Mouse (Mus musculus) thymus, postnatal 10 days (tissue): ENCODE results near the gene Vangl1.

Experiments used
- DNase-seq, 2 experiments: peaks; one replicate each; pipeline ENCODE4 v3.0.0; 2021; ENCODE audit warnings: low spot score in 2 of 2

Gene Vangl1

GRCm38 (mm10) chr3:102142947-102143346 is 61.5 kb downstream of the Vangl1 start:
- no peak for DNase-seq

GRCm38 (mm10) chr3:102141893-102142292 is 62.6 kb downstream of the Vangl1 start:
- no peak for DNase-seq

DNA sequence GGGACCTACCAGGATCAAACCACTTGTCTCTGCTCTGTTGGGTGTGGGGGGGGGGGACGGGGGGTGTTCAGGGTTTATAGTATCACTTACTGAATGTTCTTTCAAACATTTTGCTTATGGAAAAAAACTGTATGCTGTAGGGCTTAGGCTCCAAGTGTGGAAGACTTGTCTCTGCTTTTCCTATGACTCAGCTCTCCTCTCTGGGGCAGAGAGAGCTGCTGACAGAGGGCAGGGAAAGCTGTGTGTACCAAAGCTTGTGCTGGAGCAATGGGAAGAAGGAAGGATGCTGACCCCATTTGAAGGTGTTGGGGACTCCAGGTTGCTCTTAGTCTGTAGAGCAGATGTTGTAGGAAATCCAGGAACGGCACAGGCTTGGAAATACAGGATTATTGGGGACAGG is 63.0 kb downstream of the Vangl1 start:
- DNase-seq: no peak

DNA sequence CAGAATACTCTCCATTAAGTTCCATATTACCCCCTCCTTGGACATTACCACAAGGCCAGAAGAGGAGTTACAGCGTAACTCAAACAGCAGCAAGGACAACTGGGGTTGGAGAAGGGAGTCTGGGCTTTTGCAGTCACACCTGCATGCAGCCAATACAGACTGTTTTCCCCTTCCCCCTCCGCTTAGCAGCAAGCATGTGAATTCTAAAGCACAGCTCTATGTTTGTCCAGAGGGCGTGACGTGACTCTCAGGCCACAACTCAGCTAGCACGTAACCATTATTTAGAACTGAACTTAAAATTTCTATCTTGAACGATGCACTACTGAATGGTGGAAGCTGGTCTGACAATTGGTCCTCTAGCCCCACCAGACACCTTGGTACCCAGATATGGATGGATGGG is 63.9 kb downstream of the Vangl1 start:
- no peak for DNase-seq

DNA sequence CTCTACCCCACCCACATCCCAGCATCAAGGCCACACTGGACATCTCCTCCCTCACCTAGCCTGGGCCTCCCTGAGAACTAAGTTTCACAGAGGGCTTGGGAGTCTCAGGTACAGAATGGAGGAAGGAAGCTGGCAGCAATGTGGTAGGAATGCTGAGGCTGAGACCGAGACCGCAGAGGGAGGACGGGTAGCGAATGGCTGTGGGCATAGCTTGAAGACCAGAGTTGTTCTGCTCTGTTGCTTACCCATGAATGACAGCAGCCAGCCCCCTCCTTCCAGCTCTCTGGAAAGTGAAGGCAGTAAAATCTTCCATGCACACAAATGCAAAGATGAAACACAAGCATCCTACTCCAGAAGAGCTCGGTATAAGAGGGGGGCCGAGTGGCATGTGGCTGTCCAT is 65.6 kb downstream of the Vangl1 start:
- no peak for DNase-seq

DNA sequence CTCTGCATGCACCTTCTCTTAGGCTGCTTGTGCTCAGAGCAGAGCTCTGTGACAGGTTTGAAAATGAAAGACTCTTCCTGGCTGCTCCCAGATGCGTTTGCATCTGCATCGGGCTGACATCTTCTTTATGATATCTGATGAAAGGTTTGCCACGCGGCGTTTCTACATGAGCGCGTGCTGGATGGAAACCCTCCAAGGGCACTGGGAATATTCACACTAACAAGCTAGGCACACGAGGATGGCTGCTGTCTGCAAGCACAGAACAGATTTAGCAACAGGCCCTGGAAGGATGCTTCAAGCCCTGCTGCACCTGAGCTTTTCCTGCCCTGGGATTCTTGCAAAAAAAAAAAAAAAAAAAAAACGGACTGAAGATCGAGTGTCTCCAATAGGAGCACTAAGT is 67.3 kb downstream of the Vangl1 start:
- no peak for DNase-seq

GRCm38 (mm10) chr3:102135389-102136113 is 68.9 kb downstream of the Vangl1 start:
- no peak for DNase-seq

DNA sequence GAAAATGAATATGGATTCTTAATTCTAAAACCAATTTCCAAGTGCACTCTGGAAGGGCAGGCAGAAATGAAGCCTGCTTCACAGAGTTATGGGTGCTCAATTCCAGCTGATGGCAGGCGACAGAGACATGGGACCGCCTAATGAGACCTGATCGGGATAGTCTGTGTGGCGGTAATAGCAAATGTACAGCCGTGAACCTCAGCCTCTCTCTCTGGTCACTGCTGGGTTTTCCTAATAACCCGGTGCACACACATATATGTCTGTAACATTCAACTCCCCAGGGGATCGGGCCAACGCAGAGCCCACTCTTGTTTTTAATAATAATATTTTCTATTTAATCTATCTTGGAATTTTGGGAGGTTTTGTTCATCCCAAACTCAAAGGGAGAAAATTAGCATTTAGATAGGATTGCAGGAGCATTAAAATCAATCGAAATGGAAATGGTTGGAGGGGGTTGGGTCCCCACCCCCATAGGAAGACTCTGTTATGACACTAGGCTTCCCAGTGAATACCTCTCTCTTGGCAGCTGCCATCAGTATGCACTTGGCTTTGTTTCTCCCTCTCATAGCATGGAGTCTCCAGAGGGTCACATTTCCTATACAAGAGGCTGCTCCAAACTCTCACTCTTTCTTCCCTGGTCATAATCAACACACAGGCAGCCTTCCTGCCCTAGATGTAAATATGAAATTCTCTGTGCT is 72.7 kb downstream of the Vangl1 start:
- DNase-seq: no peak

DNA sequence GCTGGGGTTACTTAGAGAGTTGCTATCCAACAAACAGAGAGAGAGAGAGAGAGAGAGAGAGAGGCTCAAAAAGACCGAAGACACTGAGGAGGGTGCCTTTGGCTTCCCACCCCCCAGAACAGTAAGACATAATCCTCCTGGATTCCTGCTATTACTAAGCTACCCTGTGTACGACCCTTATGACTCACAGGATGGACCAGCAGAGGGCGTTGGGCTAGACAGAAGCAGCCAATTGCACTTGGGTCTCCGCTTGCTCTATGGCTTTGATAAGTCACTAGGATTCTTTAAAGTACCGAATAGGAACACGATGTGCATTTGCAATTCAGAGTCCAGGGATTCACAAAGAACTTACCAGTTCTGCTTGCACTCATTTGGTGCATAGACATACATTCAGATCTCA is 74.0 kb downstream of the Vangl1 start:
- DNase-seq: no peak

- DNase-seq: no peak
Measured at GRCm38 (mm10) chr3:102128242-102128641, 76.3 kb downstream of the Vangl1 start.

DNA sequence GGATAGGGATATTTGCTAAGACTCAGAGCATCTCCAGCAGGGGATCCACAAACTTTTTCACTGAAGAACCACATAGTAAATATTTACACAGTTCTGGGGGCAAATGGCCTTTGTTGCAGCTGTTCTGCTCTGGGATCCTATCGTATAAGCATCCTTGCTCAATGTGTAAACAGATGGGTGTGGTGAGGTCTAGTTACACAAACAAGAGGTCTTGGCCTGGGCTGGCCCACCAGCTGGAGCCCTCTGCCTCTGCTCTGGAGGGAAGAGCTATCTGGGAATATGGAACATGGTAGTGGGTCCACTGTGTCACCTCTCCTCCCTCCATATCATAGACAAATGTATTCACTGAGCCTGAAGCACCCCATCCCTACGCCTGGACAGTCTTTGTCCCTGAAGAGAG is 77.4 kb downstream of the Vangl1 start:
- no peak for DNase-seq

DNA sequence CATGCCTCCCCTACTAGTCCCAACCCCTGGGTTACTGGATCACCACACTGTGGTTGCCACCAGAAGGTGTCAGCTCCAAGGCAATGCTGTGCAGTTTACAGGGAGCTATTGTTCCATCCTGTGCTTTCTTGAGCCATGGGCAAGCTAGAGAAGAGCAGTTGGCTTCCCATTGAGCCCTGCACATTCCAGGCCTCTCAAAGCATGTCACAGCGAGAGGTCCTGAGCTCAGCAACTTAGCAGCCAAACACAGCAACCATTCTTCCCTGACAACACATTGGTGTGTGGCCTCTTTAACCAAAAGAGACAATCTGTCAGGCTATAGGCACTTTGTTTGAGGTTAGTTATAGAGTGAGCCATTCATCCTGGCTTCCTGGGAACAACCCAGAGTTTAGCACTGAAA is 78.9 kb downstream of the Vangl1 start:
- DNase-seq: no peak

DNA sequence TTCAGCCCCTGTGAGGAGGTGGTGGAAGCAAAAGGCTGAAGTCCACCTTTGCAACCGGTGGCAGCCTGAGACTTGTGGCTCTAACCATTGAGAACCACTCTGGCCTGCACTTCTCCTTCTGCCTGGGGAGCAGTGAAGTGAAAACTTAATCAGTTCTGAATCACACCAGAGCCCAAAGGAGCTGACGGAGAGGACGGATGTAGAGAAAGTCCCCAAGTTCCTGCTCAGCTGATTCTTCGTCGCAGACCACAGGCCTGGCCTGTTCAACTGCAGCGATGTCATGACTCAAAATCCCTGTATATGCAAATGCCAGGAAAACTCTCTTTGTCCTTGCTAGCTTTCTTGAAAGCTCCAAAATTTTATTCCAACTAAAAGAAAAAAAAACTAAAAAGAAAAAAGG is 80.8 kb downstream of the Vangl1 start:
- DNase-seq: no peak

DNA sequence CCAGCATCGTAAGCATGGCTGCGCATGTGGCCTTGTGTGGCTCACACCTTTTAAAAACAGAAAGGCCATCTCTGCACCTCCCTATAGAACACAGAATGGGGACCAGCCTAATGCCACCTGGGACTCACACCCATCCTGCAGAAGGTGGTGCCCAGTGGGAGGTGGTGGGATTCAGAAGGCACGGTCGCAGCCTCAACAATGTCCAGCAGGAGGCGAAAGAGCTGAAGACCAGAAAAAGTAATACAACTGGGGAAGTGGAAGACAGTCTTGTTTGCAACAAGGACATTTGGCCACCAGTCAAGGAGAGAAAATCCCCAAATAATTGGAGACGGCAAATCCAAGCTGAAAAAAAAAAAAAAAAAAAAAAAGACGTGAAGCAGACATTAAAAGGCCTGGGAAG is 82.4 kb downstream of the Vangl1 start:
- no peak for DNase-seq

DNA sequence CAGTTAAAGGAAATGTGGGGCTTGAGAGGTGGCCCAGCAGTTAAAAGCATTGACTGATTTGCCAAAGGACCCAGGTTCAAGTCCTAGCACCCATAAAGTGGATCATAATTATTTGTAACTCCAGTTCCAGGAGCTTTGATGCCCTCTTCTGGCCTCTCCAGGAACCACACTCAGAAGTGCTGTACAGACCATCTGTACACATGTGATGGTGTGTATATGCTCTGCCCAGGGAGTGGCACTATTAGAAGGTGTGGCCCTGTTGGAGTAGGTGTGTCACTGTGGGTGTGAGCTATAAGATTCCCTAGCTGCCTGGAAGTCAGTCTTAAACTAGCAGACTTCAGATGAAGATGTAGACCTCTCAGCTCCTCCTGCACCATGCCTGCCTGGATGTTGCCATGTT is 83.5 kb downstream of the Vangl1 start:
- no peak for DNase-seq

GRCm38 (mm10) chr3:102111979-102112599 is 92.4 kb downstream of the Vangl1 start:
- DNase-seq: no peak

DNA sequence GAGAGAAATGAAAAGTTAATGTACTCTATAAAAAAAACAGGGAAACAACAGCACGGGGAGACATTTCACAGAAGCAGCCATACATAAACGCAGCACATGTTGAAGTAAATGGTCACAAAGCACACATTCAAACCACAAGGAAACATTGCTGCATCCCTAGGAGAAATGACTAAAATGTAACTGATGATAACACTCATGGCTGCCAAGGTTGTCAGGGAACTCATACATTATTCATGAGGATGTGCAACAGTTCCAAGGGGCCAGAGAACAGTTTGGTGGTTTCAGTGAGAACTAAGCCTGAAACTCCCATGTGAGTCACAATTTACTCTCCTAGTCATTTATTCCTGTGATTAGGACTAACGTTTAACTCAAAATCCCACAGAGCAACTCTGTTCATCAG is 96.3 kb downstream of the Vangl1 start:
- DNase-seq: no peak

- DNase-seq: no peak
Measured at GRCm38 (mm10) chr3:102103811-102104565, 100.5 kb downstream of the Vangl1 start.
